Mouse (Mus musculus): ENCODE measurements around the gene Ccnf.

Ccnf gene

GRCm38 (mm10) chr17:24251320-24252069 is at the start of gene Ccnf:
Gene Ccnf (minus strand): TSS chr17:24251484.
- DNase-seq (ENCODE audit: low spot score) = peak; percentile 96

DNA sequence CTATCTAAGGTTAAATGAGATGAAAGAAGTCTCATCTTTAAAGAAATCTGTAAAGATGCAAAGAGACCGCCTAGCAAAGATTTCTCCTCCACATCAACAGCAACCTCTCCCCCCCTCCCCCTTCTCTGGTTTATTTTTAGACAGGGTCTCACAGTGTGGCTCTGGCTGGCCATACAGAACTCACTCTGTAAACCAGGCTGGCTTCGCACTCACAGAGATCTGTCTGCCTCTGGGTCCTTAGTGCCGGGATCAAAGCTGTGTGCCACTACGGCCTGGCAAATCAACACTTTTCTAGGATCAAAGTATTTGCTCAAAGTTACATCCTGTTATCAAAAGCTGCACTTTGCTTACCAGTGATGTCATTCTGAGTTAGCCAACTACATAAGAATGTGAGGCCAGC is 49.4 kb upstream of the Ccnf start:
- no peak for DNase-seq (ENCODE audit: low spot score)

DNA sequence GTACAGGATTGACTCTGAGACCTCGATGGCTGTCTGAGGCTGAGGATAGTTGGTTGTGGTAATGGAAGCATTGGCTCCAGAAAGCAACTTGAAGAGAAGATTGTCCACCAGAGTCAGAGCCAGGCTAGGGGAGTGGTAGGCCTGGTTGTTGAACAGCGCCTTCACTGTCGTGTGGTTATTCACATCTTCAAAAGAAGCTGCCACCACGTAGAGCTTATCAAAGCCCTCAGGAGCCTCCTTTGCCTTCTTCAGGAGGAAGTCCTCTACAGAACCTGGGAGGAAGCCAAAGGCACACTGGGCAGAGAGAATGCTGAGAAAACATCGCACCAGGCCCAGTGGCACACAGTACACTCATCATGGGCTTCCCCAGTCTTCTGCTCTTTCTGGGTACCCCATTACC is 38.1 kb upstream of the Ccnf start:
- DNase-seq (ENCODE audit: low spot score) = no peak

GRCm38 (mm10) chr17:24288477-24288876 is 37.2 kb upstream of the Ccnf start:
- DNase-seq (ENCODE audit: low spot score) = no peak

DNA sequence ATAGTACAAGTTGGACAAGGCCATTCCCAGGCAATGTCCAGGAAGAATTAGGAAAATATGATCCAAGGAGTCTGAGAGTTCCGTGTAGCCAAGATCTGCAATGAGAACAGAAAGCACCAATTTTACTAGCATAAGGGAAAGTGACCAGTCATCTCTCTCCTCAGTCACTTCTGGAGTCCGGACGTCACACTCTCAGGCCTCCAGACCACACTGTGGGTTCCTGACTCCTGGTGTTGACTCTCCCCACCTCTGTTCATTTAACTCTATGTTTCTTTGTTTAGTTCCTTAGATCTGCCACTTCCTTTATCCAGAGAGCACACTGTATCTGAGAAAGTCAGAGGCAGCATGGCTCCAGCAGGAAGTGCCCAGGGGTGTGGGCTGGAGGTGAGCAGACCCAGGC is 34.4 kb upstream of the Ccnf start:
- no peak for DNase-seq (ENCODE audit: low spot score)

DNA sequence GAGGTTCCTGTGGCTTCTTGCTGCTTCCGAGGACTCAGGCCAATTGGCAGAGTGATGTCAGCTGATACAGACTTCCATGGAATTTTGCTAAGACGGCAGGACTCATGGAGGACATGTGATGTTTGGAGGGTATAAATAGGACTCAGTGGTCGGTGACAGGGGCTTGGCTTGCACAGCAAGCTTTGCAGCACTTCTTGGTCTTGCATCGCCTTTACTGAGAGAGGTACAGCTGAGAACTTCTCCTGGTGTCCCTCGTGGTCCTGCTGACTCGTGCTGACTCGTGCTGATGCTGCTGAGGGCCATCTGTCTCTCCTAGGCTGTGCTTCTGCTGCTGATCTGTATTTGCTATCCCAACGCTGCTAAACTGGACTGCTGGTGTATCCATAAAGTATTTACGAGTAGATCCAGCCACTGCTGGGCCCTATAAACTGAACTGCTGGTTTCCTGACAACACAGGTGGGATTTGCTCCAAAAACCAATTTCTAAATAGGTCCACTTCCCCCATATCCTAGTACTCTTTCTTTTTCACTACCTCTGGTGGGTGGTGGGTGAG is 32.1 kb upstream of the Ccnf start:
- DNase-seq (ENCODE audit: low spot score) = no peak

DNA sequence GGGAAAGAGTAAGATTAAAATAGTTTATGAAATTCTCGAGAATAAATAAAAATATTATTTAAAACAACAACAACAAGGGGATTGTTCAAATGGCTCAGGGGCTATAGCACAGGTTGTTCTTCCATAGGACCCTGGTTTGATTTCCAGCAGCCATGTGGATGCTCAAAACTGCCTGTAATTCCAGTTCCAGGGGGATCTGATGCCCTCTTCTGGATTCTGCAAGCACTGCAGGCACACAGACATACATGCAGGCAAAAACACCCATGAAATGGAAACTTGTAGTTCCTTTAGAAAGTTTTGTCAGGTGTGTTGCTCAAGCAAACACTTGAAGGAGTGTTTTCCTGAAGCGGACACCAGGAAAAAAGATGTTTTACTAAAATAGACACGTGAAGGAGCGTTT is 31.4 kb upstream of the Ccnf start:
- no peak for DNase-seq (ENCODE audit: low spot score)

GRCm38 (mm10) chr17:24279907-24280306 is 28.6 kb upstream of the Ccnf start:
- DNase-seq (ENCODE audit: low spot score) = no peak

DNA sequence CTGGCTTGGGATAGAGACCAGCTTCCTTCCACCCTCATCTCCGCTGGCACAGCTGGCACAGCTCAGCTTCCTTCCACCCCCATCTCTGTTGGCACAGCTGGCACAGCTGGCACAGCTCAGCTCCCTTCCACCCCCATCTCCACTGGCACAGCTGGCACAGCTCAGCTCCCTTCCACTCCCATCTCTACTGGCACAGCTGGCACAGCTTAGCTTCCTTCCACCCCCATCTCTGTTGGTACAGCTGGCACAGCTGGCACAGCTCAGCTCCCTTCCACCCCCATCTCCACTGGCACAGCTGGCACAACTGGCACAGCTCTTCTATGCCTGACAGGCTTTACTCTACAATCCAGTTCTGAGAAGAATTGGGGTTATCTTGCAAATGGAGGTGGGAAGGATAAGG is 15.8 kb upstream of the Ccnf start:
- DNase-seq (ENCODE audit: low spot score) = no peak

DNA sequence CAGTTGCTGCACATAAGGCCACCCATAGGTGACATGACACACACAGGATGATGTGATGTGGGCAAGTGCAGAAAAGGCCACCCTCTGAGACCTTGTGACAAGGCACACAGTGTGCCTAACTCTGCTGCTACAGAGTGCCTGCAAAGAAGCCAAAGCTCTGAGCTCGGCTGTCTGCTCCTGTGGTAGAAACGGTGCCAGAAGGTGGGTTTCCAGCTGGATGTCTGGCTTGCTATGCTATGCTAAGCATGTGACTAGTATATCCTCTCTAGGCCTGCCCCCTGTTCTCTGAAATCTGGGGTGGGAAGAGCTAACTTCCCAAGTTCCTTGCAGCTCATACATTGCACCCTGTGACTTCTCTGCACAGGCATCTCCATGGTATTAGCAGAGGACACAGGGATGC is 13.5 kb upstream of the Ccnf start:
- DNase-seq (ENCODE audit: low spot score) = no peak

GRCm38 (mm10) chr17:24260516-24260915 is 9.2 kb upstream of the Ccnf start:
- no peak for DNase-seq (ENCODE audit: low spot score)

DNA sequence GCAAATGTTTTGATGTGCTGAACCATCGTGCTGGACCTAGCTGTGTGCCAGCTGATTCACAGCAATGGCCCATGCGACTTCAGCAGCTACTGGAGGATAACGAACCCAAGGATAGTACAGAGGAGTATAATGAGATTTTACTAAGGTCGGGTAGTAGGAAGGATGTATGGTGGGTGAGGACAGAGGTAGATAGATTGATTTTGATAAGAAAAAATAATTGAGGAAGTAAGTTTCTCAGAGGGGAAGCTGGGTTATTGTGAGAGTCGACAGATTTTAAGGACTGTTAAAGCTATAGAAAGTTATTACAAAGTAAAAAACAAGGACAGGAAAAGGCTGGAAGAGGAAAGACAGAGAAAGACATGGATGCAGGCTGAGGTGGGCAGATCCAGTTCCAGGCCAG is 8.4 kb upstream of the Ccnf start:
- no peak for DNase-seq (ENCODE audit: low spot score)

DNA sequence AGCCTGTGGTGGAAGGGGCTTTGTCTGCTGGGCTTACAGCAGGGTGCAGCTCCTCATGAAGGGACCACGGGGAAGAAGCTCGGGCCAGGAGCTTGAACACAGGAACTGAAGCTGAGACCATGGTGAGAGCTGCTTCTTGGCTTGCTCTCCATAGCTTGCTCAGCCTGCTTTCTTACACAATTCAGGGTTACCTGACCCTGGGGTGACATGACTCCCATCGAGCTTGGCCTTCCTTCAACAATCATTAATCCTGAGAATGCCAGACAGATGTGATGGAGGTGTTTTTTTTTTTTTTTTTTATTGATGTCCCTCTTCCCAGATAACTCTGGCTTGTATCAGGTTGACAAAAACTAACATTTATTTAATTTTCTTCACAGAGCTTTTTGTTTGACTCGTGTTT is 7.7 kb upstream of the Ccnf start:
- no peak for DNase-seq (ENCODE audit: low spot score)

GRCm38 (mm10) chr17:24252329-24252728 is 1.0 kb upstream of the Ccnf start:
- no peak for DNase-seq (ENCODE audit: low spot score)

DNA sequence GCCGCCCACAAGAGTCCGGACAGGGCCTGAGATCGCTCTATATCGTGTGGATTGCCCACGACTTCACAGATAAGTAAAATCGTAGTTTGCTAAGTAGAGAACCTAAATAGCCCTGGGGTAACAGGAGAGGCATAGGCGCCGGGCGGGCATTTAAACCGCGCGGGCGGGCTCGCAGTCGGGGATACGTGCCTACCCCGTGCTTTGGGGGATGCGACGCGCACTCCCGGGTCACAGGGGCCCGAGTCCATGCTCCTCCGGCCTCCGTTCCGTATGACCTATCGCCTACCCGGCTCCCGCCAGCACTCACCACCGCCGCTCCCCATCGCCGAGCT is 330 bp downstream of the Ccnf start:
- DNase-seq (ENCODE audit: low spot score) = no peak

GRCm38 (mm10) chr17:24248641-24249040 is 2.6 kb downstream of the Ccnf start:
- no peak for DNase-seq (ENCODE audit: low spot score)

DNA sequence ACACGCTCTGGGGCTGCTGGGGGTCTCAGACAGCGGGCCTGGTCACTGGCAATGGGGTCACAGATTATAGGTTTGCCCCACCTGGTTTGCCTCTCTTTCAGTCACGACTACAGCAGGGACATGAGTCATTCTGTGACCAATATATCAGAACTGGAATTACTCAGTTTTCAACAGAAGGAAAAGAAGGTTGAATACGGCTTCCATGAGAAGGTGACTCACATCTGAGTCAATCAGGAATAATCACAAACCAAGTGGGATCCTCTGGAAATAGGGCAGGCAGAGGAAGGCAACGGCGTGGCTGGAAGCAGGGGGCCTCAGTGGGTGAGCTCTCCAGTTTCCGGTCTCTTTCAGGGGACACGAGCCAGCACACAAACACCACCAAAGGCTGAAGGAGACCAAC is 7.2 kb downstream of the Ccnf start:
- DNase-seq (ENCODE audit: low spot score) = no peak

DNA sequence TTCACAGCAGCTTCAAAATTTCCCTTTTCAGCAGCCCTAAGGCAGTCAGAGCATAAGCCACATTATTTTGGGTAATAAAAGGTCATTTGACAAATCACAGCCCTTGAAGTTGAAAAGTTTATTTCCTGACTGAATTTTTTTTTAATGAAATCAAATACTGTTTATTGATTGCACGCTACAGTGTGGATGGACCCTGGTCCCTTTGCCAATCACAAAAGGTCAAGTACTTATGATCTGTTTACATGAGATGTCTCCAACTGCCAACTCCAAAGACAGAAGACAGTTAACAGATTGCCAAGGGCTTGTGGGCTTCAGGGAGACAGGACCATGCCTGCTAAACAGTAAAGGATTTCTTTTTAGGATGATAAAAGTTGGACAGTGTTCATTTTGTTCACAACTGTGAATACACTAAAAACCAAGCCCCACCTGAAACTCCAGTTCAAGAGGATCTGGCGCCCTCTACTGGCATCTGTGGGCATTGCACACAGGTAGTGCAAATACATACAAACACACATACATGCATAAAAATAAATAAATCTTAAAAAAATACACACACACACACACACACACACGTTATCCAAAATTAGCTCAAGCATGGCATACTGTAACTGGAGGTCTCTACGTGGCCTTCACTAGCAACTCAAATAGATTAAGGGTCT is 7.8 kb downstream of the Ccnf start:
- DNase-seq (ENCODE audit: low spot score) = peak; percentile 37

DNA sequence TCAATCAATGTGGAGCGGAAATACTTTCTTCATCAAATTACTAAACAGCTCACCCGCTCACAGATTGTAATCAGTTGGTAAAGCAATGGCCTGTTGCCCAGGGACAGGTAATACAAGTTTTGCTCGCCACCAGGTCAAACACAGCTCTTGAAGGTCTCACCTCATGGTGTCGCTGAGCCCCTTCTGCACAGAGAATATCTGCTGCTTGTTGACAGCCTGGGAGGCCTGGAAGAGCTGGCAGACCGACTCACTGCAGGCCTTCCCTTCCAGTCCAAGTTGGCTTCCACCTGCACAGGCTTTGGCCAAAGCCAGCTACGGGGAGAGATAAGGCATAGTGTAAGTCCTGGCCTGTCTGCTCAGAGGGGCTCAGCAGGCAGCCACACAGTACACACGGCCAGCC is 14.4 kb downstream of the Ccnf start:
- no peak for DNase-seq (ENCODE audit: low spot score)

DNA sequence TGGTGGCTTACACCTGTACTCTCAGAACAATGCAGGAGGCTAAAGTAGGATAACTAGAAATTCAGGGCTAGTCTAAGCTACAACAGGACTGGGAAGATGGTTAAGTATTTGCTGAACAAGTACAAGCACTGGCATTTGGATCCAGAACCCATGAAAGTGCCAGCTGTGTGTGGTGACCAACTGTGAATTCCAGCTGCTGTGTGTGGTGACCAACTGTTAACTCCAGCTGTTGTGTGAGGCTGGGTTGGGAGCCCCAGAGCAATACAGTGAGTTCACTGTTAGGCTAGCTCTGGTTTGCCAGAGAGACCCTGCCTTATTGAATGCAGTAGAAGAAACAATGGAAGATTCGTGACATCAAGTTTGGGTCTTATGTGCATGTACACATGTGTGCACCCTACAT is 14.8 kb downstream of the Ccnf start:
- no peak for DNase-seq (ENCODE audit: low spot score)

DNA sequence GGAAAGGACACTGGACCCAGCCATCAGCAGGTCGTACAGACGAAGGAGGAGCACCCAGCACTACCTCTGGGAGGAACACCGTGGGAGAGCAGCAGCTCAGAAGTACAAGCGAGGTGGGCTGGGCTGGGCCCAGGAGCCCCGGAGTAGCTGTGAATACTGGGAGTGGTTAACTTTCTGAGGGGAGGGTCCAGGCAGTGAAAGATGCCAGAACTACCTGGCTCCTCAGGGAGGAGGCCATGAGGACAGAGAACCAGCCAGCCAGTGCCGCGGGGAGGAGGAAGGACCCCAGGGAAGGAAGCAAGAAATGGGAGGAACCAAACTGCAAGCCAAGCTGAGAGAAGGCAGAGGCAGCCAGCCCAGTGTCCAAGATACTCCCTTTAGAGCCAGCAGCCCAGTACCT is 23.3 kb downstream of the Ccnf start:
- DNase-seq (ENCODE audit: low spot score) = no peak

GRCm38 (mm10) chr17:24226721-24227120 is 24.6 kb downstream of the Ccnf start:
- DNase-seq (ENCODE audit: low spot score) = no peak

DNA sequence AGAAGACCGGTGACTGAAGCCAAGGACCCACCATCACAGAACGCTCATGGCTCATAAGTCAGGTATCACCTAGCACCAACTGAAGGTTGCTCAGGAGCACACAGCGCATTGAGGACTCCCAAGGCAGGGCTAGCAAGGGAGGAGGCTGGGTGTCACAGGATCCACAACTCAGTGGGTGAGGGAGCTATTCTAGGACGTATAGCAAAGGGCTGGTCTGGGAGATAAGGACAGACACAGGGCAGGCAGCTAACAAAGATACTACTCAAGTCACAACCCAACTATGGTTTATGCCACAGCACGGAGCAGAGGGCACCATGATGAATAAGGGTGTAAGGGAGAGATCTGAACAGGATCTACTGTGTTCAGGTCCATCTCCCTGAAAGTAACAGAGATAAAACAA is 25.4 kb downstream of the Ccnf start:
- no peak for DNase-seq (ENCODE audit: low spot score)

DNA sequence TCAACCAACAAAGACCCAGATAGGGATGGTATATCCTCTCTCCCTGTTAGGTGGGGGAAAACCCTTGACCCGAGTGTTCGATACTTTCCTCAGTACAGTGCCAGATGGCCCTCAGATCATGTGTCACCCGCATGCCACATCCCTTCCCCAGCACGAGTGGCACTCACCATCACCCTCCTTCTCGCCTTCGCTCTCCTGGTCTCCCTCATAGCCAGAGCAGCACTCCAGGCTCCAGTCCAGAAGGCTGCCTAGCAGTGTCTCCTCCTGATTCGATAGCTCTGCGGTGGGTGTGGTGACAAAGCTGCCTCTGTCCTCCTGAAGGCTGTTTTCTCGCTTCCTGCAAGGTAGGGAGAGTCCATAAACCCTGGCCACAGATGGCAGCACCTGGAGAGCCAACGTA is 26.5 kb downstream of the Ccnf start:
- DNase-seq (ENCODE audit: low spot score) = no peak

Data from layer of hippocampus, adult 11-12 months (tissue).